Mouse (Mus musculus) mouse trophoblast stem cell (cell line): ENCODE results near the gene Fam213b.

Experiments
- in situ Hi-C, 2 experiments: fragments of 300-500 bp; cut with MseI, MboI; formaldehyde crosslinking; loops; 2 replicates in 1 of 2; 3 replicates in 1 of 2; pipeline ENCODE4 v1.15.1; 2025

Gene Fam213b

GRCm38 (mm10) chr4:154925413-154925812 lies 26.5 kb upstream of the Fam213b start:
- in situ Hi-C loops: no loop called here

DNA sequence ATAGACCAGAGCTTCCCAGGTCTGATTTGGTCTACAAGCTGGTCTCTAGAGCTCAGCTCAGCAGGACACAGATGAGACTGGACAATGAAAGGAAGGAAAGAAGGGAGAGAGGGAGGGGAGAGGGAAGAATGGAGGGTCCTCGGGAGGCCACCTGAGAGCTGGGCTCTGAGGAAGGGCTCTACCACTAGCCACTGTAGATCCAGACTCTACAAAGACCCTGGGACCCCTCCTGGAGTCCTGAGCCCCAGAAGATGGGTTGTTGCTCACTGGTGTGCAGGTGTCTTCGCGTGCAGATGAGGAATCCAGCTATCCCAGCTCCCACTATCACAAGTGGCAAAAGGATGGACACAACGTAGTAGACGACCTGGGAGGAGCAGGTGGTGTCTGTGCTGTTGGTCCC lies 24.0 kb upstream of the Fam213b start:
- in situ Hi-C loops: no loop called here

GRCm38 (mm10) chr4:154922291-154922690 lies 23.4 kb upstream of the Fam213b start:
- in situ Hi-C loops: no loop called here

DNA sequence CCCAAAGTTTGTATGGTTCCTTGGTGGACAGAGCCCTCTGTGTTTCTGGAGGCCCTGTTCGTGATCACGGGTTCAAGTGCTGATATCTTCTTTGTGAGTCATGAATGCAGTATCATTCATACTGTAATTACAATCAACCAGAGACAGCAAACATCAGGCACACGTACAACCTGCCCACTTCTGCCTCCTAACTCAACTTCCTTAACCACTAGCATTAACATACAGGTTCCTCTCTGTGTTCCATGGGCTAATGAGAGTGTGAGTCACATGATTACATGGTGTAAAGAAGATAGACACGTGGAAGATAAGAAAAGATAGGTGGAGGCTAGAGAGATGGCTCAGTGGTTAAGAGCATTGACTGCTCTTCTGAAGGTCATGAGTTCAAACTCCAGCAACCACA lies 17.7 kb upstream of the Fam213b start:
- in situ Hi-C loops: no loop called here

DNA sequence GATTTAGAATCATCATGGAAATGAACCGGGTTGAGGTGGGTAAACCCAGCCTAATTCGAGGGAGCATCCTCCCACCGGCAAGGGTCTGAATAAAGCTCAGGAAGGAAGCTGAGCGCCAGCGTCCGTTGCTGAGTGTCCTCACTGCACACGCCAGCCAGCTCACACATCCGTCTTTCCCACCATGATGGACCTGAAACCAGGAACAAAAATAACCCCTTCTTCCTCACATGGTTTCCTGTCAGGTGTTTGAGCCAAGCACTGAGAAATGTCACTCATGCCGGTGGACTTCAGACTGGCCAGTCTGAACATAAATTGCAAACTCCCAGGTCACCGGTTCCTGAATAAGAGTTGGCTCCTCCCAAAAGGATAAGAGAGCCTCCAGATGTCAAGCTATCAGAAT lies 16.4 kb upstream of the Fam213b start:
- in situ Hi-C loops: no loop called here

DNA sequence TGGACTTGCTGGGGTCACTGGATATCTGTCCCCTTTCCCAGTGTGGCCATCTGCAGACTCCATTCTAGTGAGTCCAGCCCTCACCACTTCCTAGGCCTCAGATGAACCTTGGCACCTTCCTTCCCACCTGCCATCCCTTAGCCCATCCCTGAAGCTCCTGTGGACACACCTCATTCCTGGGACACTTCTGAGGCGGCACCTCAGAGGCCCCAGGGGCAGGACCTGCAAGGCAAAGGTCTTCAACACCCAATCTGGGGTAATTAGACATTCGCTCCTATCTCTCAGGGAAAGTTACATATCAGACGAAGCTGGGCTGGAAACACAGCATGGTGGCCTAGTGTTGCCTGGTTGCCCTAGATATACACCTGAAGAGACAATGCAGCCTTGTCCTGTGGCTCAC lies 15.8 kb upstream of the Fam213b start:
- in situ Hi-C loops: no loop called here

DNA sequence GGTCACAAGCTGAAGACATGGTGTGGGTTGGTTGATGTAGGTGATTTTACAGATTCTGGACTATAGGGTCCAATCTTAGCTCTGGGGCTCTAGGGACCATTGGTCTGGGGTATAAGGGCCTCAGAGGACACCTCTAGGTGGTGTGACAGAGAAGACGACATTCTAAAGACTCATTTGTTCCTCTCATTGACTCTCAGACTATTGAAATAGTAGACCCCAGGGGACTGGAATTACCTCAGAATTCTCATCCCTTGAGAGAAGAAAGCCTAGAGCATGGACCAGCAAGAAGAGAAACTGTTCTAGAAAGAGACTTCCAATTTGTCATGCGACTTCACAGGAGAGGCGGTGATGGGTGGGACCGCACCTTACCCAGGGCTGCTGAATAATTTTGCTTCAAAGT lies 15.3 kb upstream of the Fam213b start:
- in situ Hi-C loops: no loop called here

DNA sequence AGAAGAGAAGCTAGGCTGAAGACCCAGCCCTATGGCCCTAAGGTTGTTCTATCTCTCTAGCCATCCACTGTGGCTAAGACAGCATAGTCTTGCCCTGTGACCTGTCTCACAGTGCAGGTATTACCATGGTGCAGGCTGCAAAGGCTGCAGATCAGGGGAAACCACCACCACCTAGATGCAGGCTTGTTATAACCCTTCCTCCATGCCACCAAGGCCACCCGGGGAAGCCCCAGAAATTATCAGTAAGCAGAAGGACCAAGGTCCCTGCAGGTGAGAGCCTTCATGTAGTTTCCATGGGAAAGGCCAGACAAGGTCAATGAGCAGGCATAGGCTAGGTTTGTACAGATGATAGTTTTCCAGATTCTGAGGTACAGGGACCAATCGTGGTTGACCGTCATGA lies 14.9 kb upstream of the Fam213b start:
- in situ Hi-C loops: no loop called here

DNA sequence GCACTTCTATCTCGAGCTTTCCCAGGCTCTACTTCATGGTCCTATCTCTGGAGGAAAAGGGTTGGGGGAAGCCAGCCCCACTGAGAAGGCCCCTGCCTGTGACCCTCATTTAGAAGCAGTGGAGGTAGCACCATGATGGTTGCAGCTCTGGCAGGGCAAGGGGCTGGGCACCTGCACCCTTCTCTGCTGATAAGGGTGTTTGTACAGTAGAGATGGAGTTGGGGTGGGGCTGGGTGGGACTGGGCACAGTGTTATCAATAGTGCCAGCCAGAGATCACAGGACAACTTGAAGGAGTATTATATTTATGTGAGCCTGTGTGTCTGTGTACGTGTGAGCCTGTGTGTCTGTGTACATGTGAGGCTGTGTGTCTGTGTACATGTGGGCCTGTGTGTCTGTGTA lies 12.7 kb upstream of the Fam213b start:
- in situ Hi-C loops: no loop called here

DNA sequence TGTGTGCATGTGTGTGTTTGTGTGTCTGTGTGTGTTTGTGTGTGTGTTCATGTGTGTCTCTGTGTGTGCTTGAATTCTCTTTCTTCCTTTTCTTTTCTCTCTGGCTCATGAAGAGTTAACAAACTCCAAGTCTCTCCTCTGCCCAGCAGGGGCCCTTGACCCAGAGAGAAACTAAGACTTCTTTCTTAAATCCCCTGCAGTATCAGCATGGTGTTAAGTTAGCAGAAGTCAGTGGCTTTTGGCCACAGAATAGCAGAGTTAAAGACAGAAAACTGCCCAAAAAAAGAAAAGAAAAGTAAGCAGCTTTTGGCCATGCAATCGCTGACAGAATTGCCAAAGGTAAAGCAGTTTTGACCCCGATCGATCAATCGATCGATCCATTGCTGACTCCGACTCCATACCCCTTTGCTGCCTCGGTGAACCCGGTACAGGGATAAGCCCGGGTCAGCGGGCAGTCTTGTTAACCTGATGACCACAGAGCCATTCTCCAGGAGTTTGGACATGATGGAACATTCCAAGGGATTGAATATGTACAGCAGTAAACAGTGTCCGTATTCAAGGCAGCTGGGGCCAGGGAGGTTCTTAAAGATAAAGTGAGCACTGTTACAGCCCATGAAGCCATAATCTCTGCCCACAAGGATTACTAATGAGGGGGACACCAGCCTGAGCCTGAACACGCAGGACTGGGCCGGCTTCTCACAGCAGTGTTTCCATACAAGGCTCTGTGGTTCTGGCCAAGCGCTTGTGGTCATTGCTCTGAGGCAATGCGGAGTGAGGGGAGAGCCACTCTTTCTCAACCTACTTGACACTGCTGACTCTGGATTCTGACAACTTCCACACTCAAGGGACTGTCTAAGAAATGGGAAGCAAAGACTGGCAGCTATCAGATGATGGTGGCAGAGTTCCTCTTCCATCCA lies 11.9 kb upstream of the Fam213b start:
- in situ Hi-C loops: no loop called here

DNA sequence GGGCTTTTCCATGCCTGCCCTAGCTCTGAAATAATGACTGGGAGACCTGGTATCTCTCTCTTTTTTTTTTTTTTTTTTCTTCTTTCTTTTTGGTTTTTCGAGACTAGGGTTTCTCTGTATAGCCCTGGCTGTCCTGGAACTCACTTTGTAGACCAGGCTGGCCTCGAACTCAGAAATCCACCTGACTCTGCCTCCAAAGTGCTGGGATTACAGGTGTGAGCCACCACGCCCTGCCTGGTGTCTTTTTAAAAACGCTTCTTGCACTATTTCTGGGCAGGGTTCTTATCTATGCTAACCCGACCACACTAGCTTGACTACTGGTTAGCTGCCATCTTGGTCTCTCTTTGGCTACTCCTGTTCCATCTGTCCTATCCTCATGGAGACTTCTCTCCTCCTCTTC lies 9.6 kb upstream of the Fam213b start:
- in situ Hi-C loops: no loop called here

DNA sequence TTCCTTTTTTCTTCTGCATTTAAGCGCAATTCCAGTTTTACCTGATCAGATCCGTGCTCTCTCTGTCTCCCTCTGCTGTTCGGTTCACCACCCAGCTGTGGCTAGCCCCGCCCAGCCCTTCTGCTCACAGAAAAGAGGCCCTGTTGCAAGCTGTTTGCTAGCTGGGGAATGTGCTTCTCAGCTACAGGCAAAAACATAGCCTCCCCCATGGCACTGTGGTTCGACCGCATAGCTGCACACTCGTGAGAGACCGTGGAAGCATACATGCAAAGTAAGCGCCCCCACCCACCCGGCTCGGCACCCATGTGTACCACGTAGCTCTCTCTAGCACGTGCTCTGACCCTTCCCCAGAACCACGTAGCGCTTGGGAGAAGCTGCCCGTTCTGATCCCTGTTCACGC lies 8.9 kb upstream of the Fam213b start:
- in situ Hi-C loops: no loop called here

GRCm38 (mm10) chr4:154904185-154905071 lies 5.5 kb upstream of the Fam213b start:
- in situ Hi-C loops: no loop called here

DNA sequence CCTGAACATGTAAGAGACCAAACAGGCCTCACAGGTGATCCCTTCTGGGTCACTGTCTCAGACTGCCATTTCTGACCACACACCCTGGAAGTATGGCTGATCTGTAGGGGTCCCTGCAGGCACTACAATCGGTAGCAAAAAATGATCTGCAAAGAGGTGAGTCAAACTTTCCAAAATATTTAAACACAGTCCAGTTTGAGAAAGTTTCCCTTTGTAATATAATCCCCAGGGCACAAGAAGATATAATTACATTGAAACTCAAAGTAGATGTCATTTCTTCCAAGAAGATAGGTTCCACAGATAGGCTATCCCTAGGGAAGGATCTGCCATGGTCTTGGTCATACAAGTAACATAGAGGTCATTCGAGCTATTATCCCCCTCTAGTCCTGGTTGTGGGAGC lies 3.4 kb upstream of the Fam213b start:
- in situ Hi-C loops: no loop called here

- in situ Hi-C loops: no loop called here
These were observed 1.1 kb downstream of the Fam213b start for GRCm38 (mm10) chr4:154897676-154898465.

DNA sequence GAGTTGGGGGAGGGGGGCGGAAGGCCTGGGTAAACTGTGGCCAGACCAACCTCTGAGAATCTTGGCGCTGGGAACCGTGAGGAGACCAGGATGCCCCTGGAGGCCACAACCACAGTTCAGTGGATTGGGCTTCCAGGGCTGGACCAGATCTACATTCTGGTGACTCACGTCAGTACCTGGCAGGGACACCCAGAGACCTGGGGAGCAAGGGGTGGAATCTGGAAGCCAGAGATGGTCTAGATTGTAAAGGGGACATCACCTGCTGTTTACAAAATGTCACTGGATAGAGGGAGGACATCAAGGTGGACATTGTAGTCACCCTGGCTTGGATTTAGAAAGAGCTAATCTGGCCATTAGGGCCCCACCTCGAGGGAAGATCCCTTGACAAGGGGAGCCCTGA lies 3.4 kb downstream of the Fam213b start:
- in situ Hi-C loops: no loop called here

DNA sequence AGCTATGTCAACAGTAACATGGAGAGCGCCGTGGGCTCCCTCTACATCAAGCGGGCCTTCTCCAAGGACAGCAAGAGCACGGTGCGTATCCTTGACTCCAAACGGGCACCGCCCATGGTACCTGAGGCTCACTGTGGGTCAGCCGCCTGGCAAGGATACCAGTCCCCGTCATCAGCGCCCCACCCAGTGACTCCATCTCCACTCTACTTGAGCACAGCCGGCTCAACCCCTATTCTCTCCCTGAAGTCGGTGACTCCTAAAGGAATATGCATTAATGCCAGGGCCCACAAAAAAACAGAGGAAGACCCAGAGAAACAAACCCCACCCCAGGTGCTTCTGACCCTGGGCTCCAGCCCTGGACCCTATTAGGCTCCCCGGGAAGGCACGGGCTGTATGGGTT lies 8.0 kb downstream of the Fam213b start:
- in situ Hi-C loops: no loop called here

DNA sequence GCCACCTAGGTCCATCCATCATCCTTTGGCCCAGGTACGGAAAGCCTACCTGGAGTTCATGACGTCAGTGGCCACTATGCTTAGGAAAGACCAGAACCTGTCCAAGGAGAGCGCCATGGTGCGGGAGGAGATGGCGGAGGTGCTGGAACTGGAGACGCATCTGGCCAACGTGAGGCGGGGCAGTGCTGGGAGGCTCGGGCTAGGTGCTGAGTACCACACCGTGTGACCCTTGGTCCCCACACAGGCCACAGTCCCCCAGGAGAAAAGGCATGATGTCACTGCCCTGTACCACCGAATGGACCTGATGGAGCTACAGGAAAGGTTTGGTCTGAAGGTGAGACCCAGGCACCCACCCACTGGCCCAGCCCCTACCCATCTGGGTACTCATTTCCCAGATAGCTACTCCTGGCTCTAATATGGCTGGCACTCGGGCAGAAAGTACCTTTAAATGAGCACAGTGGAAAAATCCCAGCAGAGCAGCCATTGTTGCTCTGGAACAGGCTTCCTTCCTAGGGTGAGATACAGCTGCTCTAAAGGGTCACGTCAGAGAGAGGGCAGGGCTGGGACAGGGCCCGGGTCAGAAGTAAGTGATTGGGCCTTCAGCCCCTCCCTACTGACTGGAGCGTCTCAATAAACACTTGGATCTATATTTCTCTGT lies 11.2 kb downstream of the Fam213b start:
- in situ Hi-C loops: no loop called here

DNA sequence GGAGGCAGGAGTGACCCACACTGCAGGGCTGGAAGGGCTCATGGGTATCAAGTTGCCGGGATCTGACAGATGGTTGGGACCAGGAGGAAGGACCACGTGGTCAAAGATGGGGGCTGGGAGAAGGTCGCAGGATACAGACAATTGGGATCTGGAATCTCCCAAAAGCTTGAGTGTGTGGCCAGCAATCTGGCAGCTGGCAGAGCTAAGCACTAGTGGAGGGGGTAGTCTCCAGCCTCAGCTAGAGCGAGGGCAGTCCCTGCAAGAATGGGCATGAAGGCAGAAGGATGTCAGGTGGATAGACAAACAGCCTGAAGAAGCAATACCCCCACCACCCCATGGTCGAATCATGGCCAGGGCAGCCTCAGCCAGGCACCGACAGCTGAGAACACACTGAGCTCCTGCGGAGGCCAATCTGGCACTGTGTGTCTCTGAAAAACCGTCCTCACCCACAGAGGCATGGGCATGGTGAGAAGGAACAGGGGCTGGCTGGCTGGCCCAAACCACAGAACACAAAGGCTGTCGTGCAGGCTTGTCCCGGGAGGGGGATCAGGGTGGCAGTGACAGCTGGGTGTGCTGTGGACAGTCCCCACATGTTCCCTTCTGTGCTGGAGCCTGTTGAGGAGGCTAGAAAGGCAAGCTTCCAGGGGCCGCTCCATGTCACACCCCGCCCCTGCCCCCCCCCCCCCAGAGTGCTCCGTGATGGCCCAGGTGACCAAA lies 11.9 kb downstream of the Fam213b start:
- in situ Hi-C loops: no loop called here

GRCm38 (mm10) chr4:154885416-154885815 lies 13.5 kb downstream of the Fam213b start:
- in situ Hi-C loops: no loop called here
